35 mouse cellular contexts compared by ENCODE assay signal in genomic region chr4:129396960-129397359, GRCm38 (mm10). TPM values are rescaled to one million over a fixed set of nuclear protein-coding genes. Genes with fewer than 3 reads are reported as not detected.
DNase-seq lines count a peak whose midpoint lies in the region; ATAC-seq and TF ChIP-seq lines count a peak whose summit lies in the region.
"Had no signal": no experiment of that assay in that cellular context is flagged by ENCODE, and none has a peak within 500 bp of the region (broad histone marks: within the 10 kb centered on the region; RNA-seq: fewer than 3 reads in every experiment).

No protein-coding gene starts in this region.

- TF ChIP-seq CTCF in lung, postnatal 0 days (IDR thresholded peaks at IDR 0.05), result no peak

- no peak overlapping the region for H3K4me3 ChIP-seq in lung, postnatal 0 days (ENCODE audit: low read depth, low read length)
- H3K4me3 ChIP-seq in kidney, embryonic 15.5 days (replicated peaks), result no peak overlapping the region
- H3K4me3 ChIP-seq: embryonic facial prominence, embryonic 13.5 days; forebrain, embryonic 10.5 days; forebrain, embryonic 15.5 days; heart, adult 2 months; heart, embryonic 12.5 days; hindbrain, embryonic 13.5 days; myocyte; neural tube, embryonic 12.5 days had no signal

- 21% methylated on average over 3 of the region's 3 CpGs for WGBS in lung, postnatal 0 days
- WGBS in kidney, embryonic 15.5 days, result 81% methylated on average over 3 of the region's 3 CpGs

- DNase-seq in 3T3-L1 (ENCODE audit: low read depth, low spot score), result peak; percentile 15
- peak; percentile 78 to 80 for DNase-seq in lung, adult 18-20 months
- DNase-seq in lung, postnatal 0 days (ENCODE audit: low spot score), result peak; percentile 89
- peak; percentile 71 to 84 for DNase-seq in lung, postnatal 4 days
- DNase-seq in left cerebral cortex, adult 18-20 months (ENCODE audit: low spot score in 2 of 2), result no peak
- no peak for DNase-seq in cerebellum, postnatal 4 days (ENCODE audit: low spot score in 2 of 2)
- DNase-seq: adrenal gland, adult 2 months; B cell, adult 2 months; cerebellum, adult 11 months; cerebellum, adult 9-11 months; gastrocnemius, postnatal 36 days; heart, adult 2 months; heart, postnatal 4 days; kidney, adult 2 months; kidney, postnatal 4 days; layer of hippocampus, postnatal 36 days; right cerebral cortex, adult 18-20 months; spleen, adult 18-20 months; thymus, adult 18-20 months; thymus, postnatal 25 days had no signal

- peak; percentile 91 for ATAC-seq in lung, postnatal 0 days
- ATAC-seq in kidney, embryonic 15.5 days (replicated peaks; ENCODE audit: low FRiP score), result no peak
- ATAC-seq: activated CD4-positive, CD25-positive, alpha-beta regulatory T cell, adult 4 months; forebrain, embryonic 15.5 days had no signal

- H3K9me3 ChIP-seq in lung, postnatal 0 days (ENCODE audit: low read length), result no peaks in the 10 kb centered on the region
- no peaks in the 10 kb centered on the region for H3K9me3 ChIP-seq in kidney, embryonic 15.5 days (replicated peaks)
- H3K9me3 ChIP-seq: embryonic facial prominence, embryonic 13.5 days; forebrain, embryonic 10.5 days; forebrain, embryonic 15.5 days; heart, embryonic 12.5 days; hindbrain, embryonic 13.5 days; neural tube, embryonic 12.5 days had no signal

- no peak overlapping the region for H3K4me2 ChIP-seq in lung, postnatal 0 days (replicated peaks; ENCODE audit: low read depth, low read length)
- H3K4me2 ChIP-seq in kidney, embryonic 15.5 days, result no peak overlapping the region
- H3K4me2 ChIP-seq: embryonic facial prominence, embryonic 13.5 days; forebrain, embryonic 15.5 days; heart, embryonic 12.5 days; hindbrain, embryonic 13.5 days; liver, embryonic 11.5 days; midbrain, embryonic 11.5 days; neural tube, embryonic 12.5 days had no signal

- TF ChIP-seq EP300 in lung, postnatal 0 days (IDR thresholded peaks at IDR 0.05), result peak; percentile 89

- no peaks in the 10 kb centered on the region for H3K27me3 ChIP-seq in lung, postnatal 0 days (replicated peaks; ENCODE audit: insufficient read depth, low read length)
- no peaks in the 10 kb centered on the region for H3K27me3 ChIP-seq in kidney, embryonic 15.5 days
- H3K27me3 ChIP-seq: embryonic facial prominence, embryonic 13.5 days; forebrain, embryonic 15.5 days; heart, embryonic 12.5 days; hindbrain, embryonic 13.5 days; neural tube, embryonic 12.5 days had no signal

- H3K9ac ChIP-seq in lung, postnatal 0 days (replicated peaks; ENCODE audit: low read depth), result no peak overlapping the region
- no peak overlapping the region for H3K9ac ChIP-seq in kidney, embryonic 15.5 days
- H3K9ac ChIP-seq: embryonic facial prominence, embryonic 13.5 days; forebrain, embryonic 15.5 days; heart, embryonic 12.5 days; hindbrain, embryonic 13.5 days; neural tube, embryonic 12.5 days had no signal

- H3K36me3 ChIP-seq in lung, postnatal 0 days (ENCODE audit: insufficient read depth, low read length), result no peaks in the 10 kb centered on the region
- H3K36me3 ChIP-seq in kidney, embryonic 15.5 days, result no peaks in the 10 kb centered on the region
- H3K36me3 ChIP-seq: embryonic facial prominence, embryonic 13.5 days; forebrain, embryonic 10.5 days; forebrain, embryonic 15.5 days; heart, embryonic 12.5 days; hindbrain, embryonic 13.5 days; neural tube, embryonic 12.5 days had no signal

- peak overlapping the region; percentile 69 for H3K27ac ChIP-seq in lung, postnatal 0 days (ENCODE audit: low read length)
- no peak overlapping the region for H3K27ac ChIP-seq in kidney, embryonic 15.5 days
- H3K27ac ChIP-seq: embryonic facial prominence, embryonic 13.5 days; forebrain, embryonic 10.5 days; forebrain, embryonic 15.5 days; heart, adult 2 months; hindbrain, embryonic 13.5 days; kidney, postnatal 0 days; neural tube, embryonic 12.5 days had no signal

- no peaks in the 10 kb centered on the region for H3K4me1 ChIP-seq in lung, postnatal 0 days (ENCODE audit: insufficient read depth, low read depth, low read length)
- H3K4me1 ChIP-seq in kidney, embryonic 15.5 days, result peaks cover 10% of the 10 kb centered on the region; the same call in 1 of the 2 replicates
- H3K4me1 ChIP-seq: embryonic facial prominence, embryonic 13.5 days; forebrain, embryonic 15.5 days; heart, embryonic 12.5 days; hindbrain, embryonic 13.5 days had no signal

RNA-seq across cellular contexts. Expression of gene Zbtb8a, which starts 19.0 kb away (rescaled TPM):
- 15.6 and 16.9 TPM in 2 replicates for polyA plus RNA-seq in lung, postnatal 0 days (2015; fragmentation: Nextera tagmentation; extraction: Ambion mirVana)
- total RNA-seq in left cerebral cortex, adult 18-20 months (2021), result 1 to 10 TPM; 4.8 to 5.0 TPM
- 15.7 and 18.0 TPM in 2 replicates for polyA plus RNA-seq in kidney, embryonic 15.5 days (2015; fragmentation: Nextera tagmentation; extraction: Ambion mirVana)

RNA-seq across cellular contexts. Expression of gene Zbtb8b, which starts 43.7 kb away (rescaled TPM):
- polyA plus RNA-seq in lung, postnatal 0 days (2015; fragmentation: Nextera tagmentation; extraction: Ambion mirVana), result 1.8 and 2.8 TPM in 2 replicates
- total RNA-seq in left cerebral cortex, adult 18-20 months (2021), result 1 to 10 TPM; 6.2 to 7.2 TPM
- polyA plus RNA-seq in kidney, embryonic 15.5 days (2015; fragmentation: Nextera tagmentation; extraction: Ambion mirVana), result 4.1 and 4.9 TPM in 2 replicates
- total RNA-seq: common myeloid progenitor, adult 5-6 weeks; gastrocnemius, adult 18-20 months; gastrocnemius, postnatal 36 days; megakaryocyte, adult 5-6 weeks had no signal
- polyA plus RNA-seq: activated CD4-positive, CD25-positive, alpha-beta regulatory T cell, adult 4 months; adrenal gland, adult 2 months had no signal

Comparison
In these comparisons a context has a peak if more than half of its experiments do, and no peak if none do; other contexts are left out.
1. DNase-seq: peak in 3T3-L1 (single experiment), lung, adult 18-20 months (2 of 2), lung, postnatal 0 days (single experiment) and lung, postnatal 4 days (2 of 2); none in left cerebral cortex, adult 18-20 months (0 of 2) and cerebellum, postnatal 4 days (0 of 2).